Mouse (Mus musculus) olfactory bulb, adult 2 months (tissue): ENCODE measurements around the gene Pan3.
"Not testable (repeated sequence)": the region's sequence is repeated elsewhere in the genome, so short reads cannot be mapped to it uniquely, and the experiment has no call there.

Experiments used
- CTCF ChIP-seq: fragments of 200-500 bp; IDR thresholded peaks from 2 replicates; pipeline ENCODE4 v1.5.1; 2012; ENCODE audit warnings: low read depth, mild to moderate bottlenecking, low read length, moderate library complexity; ENCODE audit not compliant: insufficient read depth
- POLR2A ChIP-seq: fragments of 200-500 bp; IDR thresholded peaks from 2 replicates; pipeline ENCODE4 v1.6.1; 2012; ENCODE audit warnings: mild to moderate bottlenecking, low read depth, low read length, moderate library complexity; ENCODE audit not compliant: insufficient read depth

- TF ChIP-seq POLR2A, CTCF: not testable (repeated sequence)
Observed at GRCm38 (mm10) chr5:147557641-147558040, 127.7 kb downstream of the Pan3 start.
